Mouse (Mus musculus): Measurements from ENCODE around the gene Nrxn1.

Gene Nrxn1

DNA sequence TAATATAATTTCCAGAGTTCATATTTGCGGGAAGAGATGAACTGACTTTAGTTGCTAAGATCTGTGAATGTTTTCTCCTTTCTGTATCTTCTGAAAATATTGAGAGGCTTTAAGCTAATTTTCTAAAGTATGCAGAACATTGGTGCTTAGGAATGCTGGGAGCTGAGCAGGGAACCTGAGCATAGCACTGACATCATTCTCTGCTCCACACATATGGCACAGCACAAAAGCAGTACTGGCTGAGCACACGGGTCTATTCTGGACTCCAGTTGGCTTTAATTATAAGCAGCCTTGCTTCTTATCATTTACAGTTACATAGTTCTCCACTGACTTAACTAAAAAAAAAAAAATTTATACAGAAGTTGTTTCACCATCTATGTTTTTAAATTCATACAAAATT is 641.5 kb downstream of the Nrxn1 start:
- in situ Hi-C loops (cut with MboI, MseI), result no loop called here

- in situ Hi-C loops (cut with MboI, MseI), result no loop called here
Measured at GRCm38 (mm10) chr17:90443067-90443466, 649.8 kb downstream of the Nrxn1 start.

DNA sequence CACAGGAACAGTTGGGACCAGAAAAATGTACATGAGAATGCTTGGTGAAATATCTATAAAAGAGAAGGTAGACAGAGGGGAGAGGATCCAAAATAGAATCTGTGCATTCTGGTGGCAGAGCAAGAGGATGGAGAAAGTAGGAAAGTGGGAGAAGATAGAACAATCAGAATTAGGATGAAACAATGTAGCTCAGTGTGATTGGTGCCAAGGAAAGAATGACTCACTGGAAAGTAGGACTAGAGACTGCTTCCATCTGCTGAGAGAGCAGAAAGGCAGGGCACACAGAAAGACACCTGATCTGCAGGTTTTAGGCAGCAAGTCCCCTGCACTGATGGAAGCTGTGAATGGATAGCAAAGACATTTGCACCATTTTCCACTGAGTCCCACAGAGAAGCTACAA is 657.0 kb downstream of the Nrxn1 start:
- in situ Hi-C loops (cut with MboI, MseI), result no loop called here

GRCm38 (mm10) chr17:90435371-90435770 is 657.5 kb downstream of the Nrxn1 start:
- in situ Hi-C loops (cut with MboI, MseI), result no loop called here

GRCm38 (mm10) chr17:90430211-90430610 is 662.7 kb downstream of the Nrxn1 start:
- in situ Hi-C loops (cut with MboI, MseI), result no loop called here

DNA sequence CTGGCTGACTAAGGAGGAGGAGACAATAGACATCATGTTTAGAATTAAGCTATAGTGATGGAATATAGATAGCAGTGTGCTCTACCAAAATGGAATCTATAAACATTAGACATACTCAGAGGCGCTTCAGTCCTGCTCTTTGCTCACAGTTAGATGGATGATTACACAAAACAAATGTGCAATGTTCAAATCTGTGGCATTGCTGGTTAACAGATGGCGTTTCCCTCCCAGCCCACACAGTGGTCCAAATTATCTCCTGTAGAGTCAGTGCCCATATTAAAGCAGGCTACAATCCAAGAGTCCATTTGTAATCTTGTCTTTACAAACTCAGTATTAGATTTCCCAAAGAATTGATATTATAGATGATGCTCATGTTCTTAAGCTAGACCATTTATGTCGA is 666.9 kb downstream of the Nrxn1 start:
- in situ Hi-C loops (cut with MboI, MseI), result no loop called here

- in situ Hi-C loops (cut with MboI, MseI), result no loop called here
Measured at GRCm38 (mm10) chr17:90422591-90422990, 670.3 kb downstream of the Nrxn1 start.

DNA sequence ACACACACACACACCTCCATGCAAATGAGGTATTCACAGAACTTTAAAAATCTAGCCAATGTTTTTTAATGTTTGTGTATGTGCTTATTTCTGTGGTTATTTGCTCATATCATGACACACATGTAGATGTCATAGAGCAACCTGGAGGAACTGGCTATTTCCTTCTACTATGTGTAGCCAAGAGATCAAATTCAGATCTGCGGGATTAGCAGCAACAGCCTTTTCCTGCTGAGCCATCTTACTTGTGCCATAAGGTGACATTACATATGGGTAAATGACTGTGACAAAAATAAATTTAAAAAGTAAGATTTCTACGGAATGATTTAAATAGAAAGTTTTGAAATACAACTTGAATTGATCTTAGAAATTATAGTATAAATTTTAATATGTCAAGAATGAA is 672.1 kb downstream of the Nrxn1 start:
- in situ Hi-C loops (cut with MboI, MseI), result no loop called here

- in situ Hi-C loops (cut with MboI, MseI), result loop anchor here in 1 of 2 experiments (5.0 kb wide), 1 partner anchor 87 kb away; no protein-coding TSS in a partner anchor
Measured at GRCm38 (mm10) chr17:90419615-90420014, 673.3 kb downstream of the Nrxn1 start.

- in situ Hi-C loops (cut with MboI, MseI), result no loop called here
Measured at GRCm38 (mm10) chr17:90396357-90396756, 696.5 kb downstream of the Nrxn1 start.

GRCm38 (mm10) chr17:90394606-90395005 is 698.3 kb downstream of the Nrxn1 start:
- in situ Hi-C loops (cut with MboI, MseI), result no loop called here

DNA sequence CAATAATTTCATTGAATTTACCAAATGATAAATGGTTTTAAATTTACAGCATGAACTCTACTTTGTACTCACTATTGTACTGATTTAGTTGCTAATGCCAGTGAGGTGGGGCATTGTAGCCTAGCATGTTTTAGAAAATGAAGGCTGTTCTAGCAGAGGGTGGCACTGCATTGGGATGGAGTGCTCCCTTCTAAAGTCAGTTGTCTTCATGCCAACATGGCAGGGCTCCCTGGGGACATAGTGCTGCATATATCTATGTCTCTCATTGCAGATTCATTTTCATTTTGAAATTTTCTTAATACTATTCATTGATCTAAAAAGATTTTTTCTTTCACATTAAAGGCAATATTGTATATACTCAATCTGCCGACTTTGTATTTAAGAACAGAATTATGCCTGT is 700.1 kb downstream of the Nrxn1 start:
- in situ Hi-C loops (cut with MboI, MseI), result no loop called here

DNA sequence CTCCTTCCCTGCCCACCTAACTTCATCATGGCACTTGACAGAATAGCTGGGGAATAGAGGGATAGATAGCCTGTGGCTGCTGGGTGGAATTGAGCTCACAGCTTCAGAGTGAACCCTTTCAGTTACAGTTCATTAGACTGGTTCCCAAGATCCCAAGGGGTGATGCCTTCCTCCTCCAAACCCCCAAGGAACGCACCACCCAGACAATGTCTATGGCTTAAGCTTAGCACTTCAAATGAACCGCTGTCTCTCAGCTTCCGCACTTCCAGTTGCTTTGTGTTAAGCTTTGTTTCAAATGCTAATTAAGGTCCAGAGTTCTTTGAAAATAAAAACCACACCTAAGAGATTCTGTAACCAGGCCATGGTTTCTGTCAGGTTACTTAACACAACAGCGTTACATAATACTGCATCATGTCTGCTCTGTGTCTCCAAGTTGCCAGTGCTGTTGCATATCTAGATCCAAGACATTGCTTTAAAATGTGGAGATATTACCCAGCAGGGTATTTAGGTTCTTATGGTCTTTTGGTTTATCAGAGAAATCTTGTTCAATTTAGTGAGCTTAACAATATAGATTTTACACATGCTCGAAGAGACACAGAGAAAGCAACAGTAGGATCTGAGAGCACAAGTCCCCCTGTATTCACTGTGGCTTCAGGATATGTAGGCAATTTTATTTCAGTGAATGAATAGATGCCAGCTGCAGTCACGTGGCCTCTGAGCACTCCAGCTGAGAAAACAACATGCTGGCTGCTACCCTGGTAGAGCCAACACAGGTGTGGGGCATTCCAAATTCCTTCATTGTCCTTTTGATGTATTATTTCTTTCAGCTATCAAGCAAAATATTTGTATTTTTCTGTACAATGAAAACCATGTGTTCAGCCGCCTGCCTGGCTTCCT is 702.3 kb downstream of the Nrxn1 start:
- in situ Hi-C loops (cut with MboI, MseI), result no loop called here

- in situ Hi-C loops (cut with MboI, MseI), result no loop called here
Measured at GRCm38 (mm10) chr17:90384856-90385255, 708.0 kb downstream of the Nrxn1 start.

- in situ Hi-C loops (cut with MboI, MseI), result no loop called here
Measured at GRCm38 (mm10) chr17:90382496-90383443, 710.1 kb downstream of the Nrxn1 start.

- in situ Hi-C loops (cut with MboI, MseI), result no loop called here
Measured at GRCm38 (mm10) chr17:90376533-90376932, 716.3 kb downstream of the Nrxn1 start.

GRCm38 (mm10) chr17:90362169-90362568 is 730.7 kb downstream of the Nrxn1 start:
- in situ Hi-C loops (cut with MboI, MseI), result no loop called here

GRCm38 (mm10) chr17:90349385-90350095 is 743.3 kb downstream of the Nrxn1 start:
- in situ Hi-C loops (cut with MboI, MseI), result loop anchor here in 1 of 2 experiments (10.0 kb wide), 1 partner anchor 675 kb away; no protein-coding TSS in a partner anchor

DNA sequence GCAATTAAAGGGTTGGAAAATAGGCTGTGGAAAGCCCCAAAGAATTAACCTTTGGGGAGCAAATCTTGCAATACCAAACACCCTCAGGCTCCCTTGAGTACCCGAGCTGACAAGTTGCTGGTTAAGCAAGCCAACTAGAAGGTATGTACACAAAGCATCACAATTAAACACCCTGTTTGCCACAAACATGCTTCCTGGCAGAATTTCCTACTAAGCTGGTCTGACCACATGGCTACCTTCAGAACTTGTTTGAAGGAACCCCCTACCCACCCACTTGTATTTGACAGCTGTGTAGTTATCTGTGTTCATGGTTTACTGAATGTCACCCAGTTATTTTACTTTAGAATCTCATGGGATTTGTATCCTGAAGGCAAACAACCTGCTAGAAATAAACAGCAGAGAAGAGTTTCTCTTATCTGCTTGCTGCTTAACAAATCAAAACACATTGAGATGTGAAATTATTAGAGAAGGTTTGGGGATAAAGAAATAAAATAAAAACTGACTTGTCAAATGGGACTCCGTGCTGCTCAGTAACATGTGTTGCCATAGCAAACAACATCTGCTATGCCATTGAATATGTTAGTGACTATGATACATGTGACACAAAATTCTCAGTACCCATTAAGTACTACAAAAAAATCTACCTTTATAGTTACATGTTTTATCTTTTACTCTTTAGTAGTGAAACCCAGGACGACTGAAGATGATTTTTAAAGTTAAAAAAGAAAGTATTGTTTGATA is 746.0 kb downstream of the Nrxn1 start:
- in situ Hi-C loops (cut with MboI, MseI), result loop anchor here in 1 of 2 experiments (10.0 kb wide), 1 partner anchor 672 kb away; no protein-coding TSS in a partner anchor

DNA sequence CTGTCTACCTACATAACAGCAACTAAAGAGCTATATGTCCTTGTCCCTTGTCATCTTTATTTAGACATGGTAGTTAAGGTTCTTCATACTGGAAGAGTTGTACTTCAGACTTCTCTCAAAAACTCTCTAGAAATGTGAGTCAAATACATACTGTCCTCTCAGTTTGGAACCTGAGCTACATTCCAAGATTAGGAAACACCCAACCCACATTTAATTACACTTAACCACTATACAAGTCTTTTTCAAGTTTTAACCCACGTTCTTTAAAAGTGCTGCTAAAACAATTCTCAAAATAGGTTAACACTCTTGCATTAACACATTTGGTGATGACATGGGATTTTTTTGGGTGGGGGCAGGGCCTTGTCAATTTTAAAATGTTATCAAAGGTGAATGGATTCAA is 759.4 kb downstream of the Nrxn1 start:
- in situ Hi-C loops (cut with MboI, MseI), result loop anchor here in 1 of 2 experiments (5.0 kb wide), 1 partner anchor 84 kb away; no protein-coding TSS in a partner anchor

DNA sequence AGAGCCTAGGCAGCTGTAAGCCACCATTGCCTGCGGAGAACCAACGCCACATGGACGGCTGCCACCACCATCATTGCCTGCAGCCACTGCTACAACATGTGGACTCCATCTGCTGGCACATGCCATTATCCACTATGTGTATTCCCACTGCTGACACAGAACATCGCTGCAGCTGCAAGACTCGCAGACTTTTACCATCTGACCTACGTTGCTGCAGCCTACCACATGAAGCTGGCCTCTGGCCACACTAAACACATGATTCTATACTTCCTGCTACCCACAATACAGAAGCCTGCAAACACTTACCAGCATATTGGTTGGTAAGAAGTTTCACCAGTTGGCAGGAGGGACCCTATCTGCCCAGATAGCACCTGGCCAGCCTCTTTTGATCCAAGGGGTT is 769.2 kb downstream of the Nrxn1 start:
- in situ Hi-C loops (cut with MboI, MseI), result no loop called here
